Mouse (Mus musculus) liver, postnatal 0 days (tissue): ENCODE measurements around the gene Slc35d1.

Experiments
- CTCF ChIP-seq: sonication (generic); IDR thresholded peaks from 2 replicates; pipeline ENCODE4 v1.5.1; 2016; ENCODE audit warnings: antibody characterized with exemption, low read depth
- EP300 ChIP-seq: IDR thresholded peaks from 2 replicates; pipeline ENCODE4 v1.6.1; 2016; ENCODE audit warnings: antibody characterized with exemption, low read depth, mild to moderate bottlenecking

- no peak for TF ChIP-seq CTCF
- no peak for TF ChIP-seq EP300
Observed at GRCm38 (mm10) chr4:103219011-103219410, 4.0 kb upstream of the Slc35d1 start.
